ENCODE assay signal across 17 mouse cellular contexts in the genomic region with DNA sequence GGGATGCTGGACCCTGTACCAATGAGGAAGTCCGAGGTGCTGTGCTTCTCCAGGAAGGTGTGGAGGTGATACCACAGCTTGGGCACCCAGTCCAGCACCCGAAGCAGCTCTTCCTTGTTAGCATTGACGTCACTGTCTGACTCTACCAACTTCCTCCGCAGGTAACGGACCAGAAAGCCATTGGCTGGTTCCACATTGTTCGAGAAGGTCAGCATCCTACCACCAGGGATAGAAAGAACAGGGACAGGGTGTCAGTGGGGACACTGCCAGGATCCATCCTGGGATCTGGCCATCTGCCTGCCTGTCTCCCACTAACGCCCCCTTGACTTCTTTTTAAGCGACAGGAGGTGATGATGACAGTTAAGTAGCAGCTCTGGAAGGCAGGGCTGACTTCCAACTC.
"Had no signal": no experiment of that assay in that cellular context is flagged by ENCODE, and none has a peak within 500 bp of the region (broad histone marks: within the 10 kb centered on the region; RNA-seq: fewer than 3 reads in every experiment).

No protein-coding gene starts in this region.

- DNase-seq: liver, embryonic 13.5 days; liver, postnatal 0 days; lung, adult 2 months; lung, postnatal 4 days; right cerebral cortex, postnatal 25 days; right cerebral cortex, postnatal 4 days; spleen, adult 18-20 months; thymus, adult 18-20 months; thymus, postnatal 14 days; thymus, postnatal 36 days had no signal

- H3K9me3 ChIP-seq: liver, embryonic 13.5 days; liver, embryonic 15.5 days; lung, embryonic 15.5 days; midbrain, embryonic 10.5 days; midbrain, embryonic 13.5 days; midbrain, embryonic 15.5 days; neural tube, embryonic 12.5 days had no signal

- H3K4me1 ChIP-seq: liver, embryonic 13.5 days; liver, embryonic 15.5 days; lung, embryonic 15.5 days; midbrain, embryonic 10.5 days; midbrain, embryonic 13.5 days; midbrain, embryonic 15.5 days; neural tube, embryonic 12.5 days had no signal

- H3K4me3 ChIP-seq: liver, embryonic 13.5 days; liver, embryonic 15.5 days; lung, embryonic 15.5 days; midbrain, embryonic 10.5 days; midbrain, embryonic 13.5 days; midbrain, embryonic 15.5 days; neural tube, embryonic 12.5 days had no signal

- H3K27ac ChIP-seq: liver, embryonic 13.5 days; liver, embryonic 15.5 days; lung, embryonic 15.5 days; midbrain, embryonic 10.5 days; midbrain, embryonic 13.5 days; midbrain, embryonic 15.5 days; neural tube, embryonic 12.5 days had no signal

- ATAC-seq: liver, postnatal 0 days; lung, postnatal 0 days; midbrain, embryonic 13.5 days; midbrain, embryonic 15.5 days had no signal

- H3K27me3 ChIP-seq: liver, embryonic 13.5 days; liver, embryonic 15.5 days; lung, embryonic 15.5 days; midbrain, embryonic 13.5 days; midbrain, embryonic 15.5 days; neural tube, embryonic 12.5 days had no signal
